Mouse (Mus musculus): ENCODE measurements around the gene Gm9774.

Gene Gm9774

DNA sequence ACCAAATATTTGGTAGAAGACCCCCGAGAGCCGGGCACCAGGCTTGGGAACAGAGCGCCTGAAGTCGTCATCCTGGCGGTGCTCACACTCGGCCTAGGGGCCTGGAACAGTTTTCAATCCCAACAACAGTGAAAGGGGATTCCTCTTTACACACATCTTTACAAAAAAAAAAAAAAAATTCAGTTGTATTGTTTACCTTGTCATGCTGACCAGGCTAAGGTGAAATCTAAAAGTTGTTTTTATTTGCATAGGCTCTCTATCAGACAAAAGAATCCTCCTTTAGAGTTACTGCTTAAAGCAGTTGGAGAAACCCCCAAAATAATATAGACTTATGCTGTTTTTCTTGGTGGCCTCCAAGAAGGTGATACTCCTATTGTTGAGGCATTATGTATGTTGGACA, at the start of gene Gm9774:
Gm9774 (minus strand) TSS at position 101 of the 400 bp plus-strand sequence.
- DNase-seq (ENCODE audit: low read depth, low spot score), result no peak

DNA sequence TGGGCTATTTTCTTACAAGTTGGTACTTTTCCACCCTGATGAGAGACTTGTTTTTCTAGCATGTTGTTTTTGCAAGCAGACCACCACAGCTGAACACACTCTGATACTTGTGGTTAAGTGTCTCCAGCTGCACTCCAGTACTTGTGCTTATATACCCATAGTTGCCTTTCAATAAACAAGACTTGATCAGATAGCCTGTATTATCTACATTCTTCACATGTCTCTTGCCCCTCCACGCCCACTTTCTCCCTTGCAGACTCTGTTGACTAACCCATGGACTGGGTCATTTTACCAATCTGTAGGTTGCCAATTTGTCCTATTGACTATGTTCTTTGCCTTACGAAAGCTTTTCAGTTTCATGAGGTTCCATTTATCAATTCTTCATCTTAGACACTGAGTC, 40.9 kb upstream of the Gm9774 start:
- DNase-seq (ENCODE audit: low read depth, low spot score), result no peak

GRCm38 (mm10) chr3:92467424-92467823, 38.2 kb upstream of the Gm9774 start:
- DNase-seq (ENCODE audit: low read depth, low spot score), result no peak

DNA sequence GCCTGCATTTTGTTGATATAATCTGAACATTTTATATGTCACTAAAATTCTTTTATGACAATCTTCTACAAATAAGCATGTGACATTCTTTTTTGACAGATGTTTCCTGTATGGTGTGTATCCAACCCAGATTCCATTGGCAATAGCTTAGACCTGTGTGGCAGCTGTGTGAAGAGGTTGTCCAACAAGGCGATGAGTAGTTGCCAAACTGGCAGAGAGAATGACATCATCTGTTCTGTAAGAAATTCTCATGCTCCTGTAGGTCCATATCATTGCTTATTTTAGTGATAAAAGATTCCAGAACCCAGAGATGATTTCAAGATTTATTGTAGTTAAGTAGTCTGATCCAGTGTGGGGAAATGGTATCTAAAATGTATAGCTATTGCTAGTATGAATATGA, 37.4 kb upstream of the Gm9774 start:
- DNase-seq (ENCODE audit: low read depth, low spot score), result no peak

DNA sequence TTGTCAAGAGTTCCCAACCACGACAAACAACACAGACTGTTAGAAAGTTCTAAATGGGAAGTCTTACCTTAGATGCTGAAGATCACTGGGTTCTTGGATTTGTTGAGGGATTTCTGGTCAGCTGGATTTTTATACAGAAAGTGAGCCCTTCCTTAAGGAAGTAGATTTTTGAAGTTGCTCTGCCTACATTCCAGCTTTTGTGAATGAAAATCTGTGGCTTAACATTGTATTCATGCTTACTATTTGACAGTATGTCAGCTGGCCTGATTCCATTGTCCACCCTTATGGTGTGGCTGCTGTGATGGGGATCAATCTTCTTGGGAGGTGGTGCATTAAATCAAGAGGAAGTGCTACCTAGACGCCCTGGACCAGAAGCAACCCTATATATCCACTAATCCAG, 29.4 kb upstream of the Gm9774 start, which contains the start of gene Sprr3:
Sprr3 (minus strand) TSS at position 101 of the 400 bp plus-strand sequence.
- no peak for DNase-seq (ENCODE audit: low read depth, low spot score)

DNA sequence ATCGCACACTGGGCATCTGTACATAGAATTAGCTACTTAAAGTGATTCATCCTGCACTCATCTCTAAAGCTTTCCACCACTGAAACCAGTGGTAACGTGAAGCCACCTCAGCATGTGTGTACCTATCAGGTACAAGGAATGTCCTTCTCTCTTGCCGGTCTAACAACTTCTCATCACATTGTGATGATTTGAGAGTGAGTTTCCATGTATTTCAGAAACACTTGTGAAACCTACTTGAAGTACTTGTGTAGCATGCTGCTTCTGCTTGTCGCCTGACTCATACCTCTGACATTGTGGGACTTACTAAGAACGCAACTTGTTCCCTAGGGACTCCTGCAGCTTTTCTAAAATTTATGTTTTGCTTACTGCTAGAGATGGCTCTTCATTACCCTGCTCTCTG, 25.9 kb upstream of the Gm9774 start:
- no peak for DNase-seq (ENCODE audit: low read depth, low spot score)

DNA sequence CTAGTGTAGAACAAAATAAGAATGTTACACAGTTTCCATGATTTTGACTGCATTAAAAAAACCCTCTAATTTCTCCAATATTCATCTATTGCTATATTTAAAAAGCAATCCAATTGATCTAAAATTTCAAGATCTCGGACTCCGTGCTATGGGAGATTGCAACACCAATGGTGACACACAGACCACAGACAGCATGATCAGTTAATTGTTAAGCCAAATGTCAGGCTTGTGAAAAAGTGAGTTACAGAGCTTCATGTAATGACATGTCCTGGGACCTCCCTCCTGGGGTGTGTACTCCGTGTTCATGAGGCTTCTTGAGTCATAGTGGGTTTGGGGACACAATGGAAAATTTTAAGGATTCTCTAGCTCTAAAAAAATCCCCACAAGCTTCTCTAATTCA, 11.0 kb upstream of the Gm9774 start:
- DNase-seq (ENCODE audit: low read depth, low spot score), result no peak

DNA sequence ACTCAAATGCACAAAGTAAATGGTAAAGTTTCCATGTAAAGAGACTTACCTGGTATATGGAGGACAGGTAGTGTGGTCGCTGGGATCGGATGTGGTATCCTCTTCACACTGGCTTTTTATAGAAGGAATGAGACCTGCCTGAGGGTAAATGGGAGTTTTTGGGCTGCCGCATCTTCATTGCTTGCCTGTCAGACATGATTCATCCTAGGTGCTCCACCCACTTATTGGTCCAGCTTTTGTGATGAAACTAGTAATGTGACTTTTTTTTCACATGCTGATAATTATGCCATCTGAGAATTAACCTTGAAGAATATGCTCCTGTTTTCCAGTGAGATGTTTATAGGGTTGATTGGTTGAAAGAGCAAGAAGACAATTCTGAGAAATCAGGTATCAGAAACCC, 9.5 kb upstream of the Gm9774 start, which contains the start of gene Sprr1b:
Sprr1b (minus strand) TSS at position 101 of the 400 bp plus-strand sequence.
- DNase-seq (ENCODE audit: low read depth, low spot score), result no peak

DNA sequence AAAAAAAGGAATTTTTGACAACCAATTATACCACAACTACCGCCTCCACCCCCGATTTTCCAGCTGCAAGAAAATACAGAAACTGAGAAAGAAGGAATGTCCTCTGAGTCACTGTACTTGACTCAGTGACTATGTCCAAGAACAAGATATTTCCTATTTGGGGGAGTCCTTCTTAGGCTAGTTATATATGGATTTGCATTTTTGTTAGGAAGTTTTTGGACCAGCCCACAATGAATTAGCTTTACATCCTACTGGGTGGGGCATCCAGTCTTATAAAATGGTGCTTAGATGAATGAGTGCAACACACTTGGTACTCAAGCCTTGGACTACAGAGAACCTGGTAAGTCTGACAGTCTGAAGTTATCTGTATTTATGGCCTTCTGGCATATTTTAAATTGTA, 3.1 kb upstream of the Gm9774 start, which contains the start of gene Sprr2k:
Sprr2k (plus strand) TSS at position 301 of the 400 bp plus-strand sequence.
- no peak for DNase-seq (ENCODE audit: low read depth, low spot score)

- DNase-seq (ENCODE audit: low read depth, low spot score), result no peak
Measured at GRCm38 (mm10) chr3:92417782-92418181, 11.4 kb downstream of the Gm9774 start, which contains the start of gene Sprr2j-ps. Gene Sprr2j-ps (plus strand): TSS chr3:92418082.

- DNase-seq (ENCODE audit: low read depth, low spot score), result no peak
Measured at GRCm38 (mm10) chr3:92407691-92408090, 21.5 kb downstream of the Gm9774 start, which contains the start of gene Sprr2i. Gene Sprr2i (plus strand): TSS chr3:92407991.

GRCm38 (mm10) chr3:92394301-92394700, 34.9 kb downstream of the Gm9774 start:
- DNase-seq (ENCODE audit: low read depth, low spot score), result no peak

DNA sequence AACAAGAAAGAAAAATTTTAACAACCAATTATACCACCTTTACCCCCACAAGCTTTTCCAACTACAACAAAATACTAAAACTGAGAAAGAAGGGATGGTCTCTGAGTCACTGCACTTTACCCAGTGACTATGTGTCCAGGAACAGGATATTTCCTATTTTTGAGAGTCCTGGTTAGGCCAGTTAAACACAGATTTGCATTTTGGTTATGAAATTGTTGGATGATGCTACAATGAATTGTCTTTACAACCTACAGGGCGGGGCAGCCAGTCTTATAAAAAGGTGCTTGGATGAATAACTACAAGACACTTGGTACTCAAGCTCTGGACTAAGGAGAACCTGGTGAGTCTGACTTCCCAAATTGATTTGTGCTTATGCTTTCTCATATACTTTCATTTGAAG, 43.8 kb downstream of the Gm9774 start, which contains the start of gene Sprr2h:
Sprr2h (plus strand) TSS at position 301 of the 400 bp plus-strand sequence.
- DNase-seq (ENCODE audit: low read depth, low spot score), result no peak

Measured in embryo, embryonic 11.5 days (tissue).